Mouse (Mus musculus) heart, postnatal 0 days (tissue): Measurements from ENCODE around the gene Cachd1. TPM values are rescaled to one million over a fixed set of nuclear protein-coding genes. Genes with fewer than 3 reads are reported as not detected.

Experiments
- ATAC-seq: fragments of 200-750 bp; cut with Nextera tagmentation; 2 replicates; pipeline ENCODE4 v1.8.0; 2017; ENCODE audit warnings: low read depth, moderate number of reproducible peaks, moderate library complexity; ENCODE audit not compliant: insufficient read depth
- DNase-seq: peaks from one replicate; pipeline ENCODE4 v3.0.0-alpha.2; 2016; ENCODE audit warnings: low spot score
- H3K27ac ChIP-seq: fragments of 300-500 bp; sonication (generic); 2 replicates; pipeline ENCODE4 v1.5.1; 2014; ENCODE audit warnings: low read depth, mild to moderate bottlenecking
- H3K27me3 ChIP-seq: fragments of 300-500 bp; sonication (generic); 2 replicates; pipeline ENCODE4 v1.6.1; 2014; ENCODE audit warnings: low read length, mixed read lengths; ENCODE audit not compliant: control insufficient read depth, insufficient read depth
- H3K36me3 ChIP-seq: fragments of 300-500 bp; sonication (generic); replicated peaks from 2 replicates; pipeline ENCODE4 v1.6.1; 2014; ENCODE audit warnings: low read length, mixed read lengths; ENCODE audit not compliant: control insufficient read depth, insufficient read depth
- H3K4me1 ChIP-seq: fragments of 300-500 bp; sonication (generic); 2 replicates; pipeline ENCODE4 v1.6.1; 2014; ENCODE audit warnings: antibody characterized with exemption; ENCODE audit not compliant: control insufficient read depth, insufficient read depth
- H3K4me2 ChIP-seq: fragments of 300-500 bp; sonication (generic); 2 replicates; pipeline ENCODE4 v1.6.1; 2014; ENCODE audit warnings: low read depth, mild to moderate bottlenecking, low read length, moderate library complexity
- H3K4me3 ChIP-seq: fragments of 300-500 bp; sonication (generic); 2 replicates; pipeline ENCODE4 v1.5.1; 2014; ENCODE audit warnings: low read depth, low read length
- H3K9ac ChIP-seq: fragments of 300-500 bp; sonication (generic); replicated peaks from 2 replicates; pipeline ENCODE4 v1.6.1; 2014; ENCODE audit warnings: low read depth, low read length, mixed read lengths
- H3K9me3 ChIP-seq: fragments of 300-500 bp; sonication (generic); replicated peaks from 2 replicates; pipeline ENCODE4 v1.6.1; 2016; ENCODE audit warnings: low read length; ENCODE audit not compliant: control insufficient read depth
- CTCF ChIP-seq: IDR thresholded peaks from 2 replicates; pipeline ENCODE4 v1.5.1; 2016; ENCODE audit warnings: antibody characterized with exemption, control low read depth, low read depth
- EP300 ChIP-seq: IDR thresholded peaks from 2 replicates; pipeline ENCODE4 v1.6.1; 2016; ENCODE audit warnings: antibody characterized with exemption, low read depth
- WGBS: fragments of 180-500 bp; shearing (Covaris S2); extraction: QIAGEN DNeasy Blood & Tissue Kit; methylation state at CpG from one replicate; pipeline ENCODE4 v1.1.7; 2014; 5-methylcytosine and 5-hydroxymethylcytosine counted together
- polyA plus RNA-seq: library from polyadenylated mRNA; unstranded; fragments of >200 nt; fragmentation: Nextera tagmentation; extraction: Ambion mirVana; gene quantifications from 2 replicates; pipeline ENCODE4 v1.2.1, GENCODE M21; 2015
- total RNA-seq: library from RNA; depleted of rRNA; stranded (reverse); fragments of >200 nt; gene quantifications from 2 replicates; pipeline ENCODE4 v1.2.3, GENCODE M21; 2014; ENCODE audit warnings: low replicate concordance

Cachd1 gene
- total and polyA plus RNA-seq, 2 experiments from 2014 or later, result 3.1 to 11.3 TPM

- H3K36me3 ChIP-seq, result no peaks in the 10 kb centered on the region
- WGBS, result 85% methylated on average over 4 of the region's 4 CpGs
- H3K4me3 ChIP-seq, result no peak overlapping the region
- ATAC-seq (no peak), DNase-seq (no peak)
- no peak overlapping the region for H3K9ac ChIP-seq
- 0 out of 2 replicates have a peak, but pooled peaks cover under 1% of the 10 kb centered on the region for H3K9me3 ChIP-seq
- H3K27me3 ChIP-seq, result no peaks in the 10 kb centered on the region
- H3K27ac ChIP-seq, result no peak overlapping the region
- TF ChIP-seq EP300 (no peak), CTCF (no peak)
- H3K4me2 ChIP-seq, result no peak overlapping the region
- H3K4me1 ChIP-seq, result no peaks in the 10 kb centered on the region
Observed at GRCm38 (mm10) chr4:101017806-101018205, 241.3 kb downstream of the Cachd1 start.

GRCm38 (mm10) chr4:101020596-101020995, 244.1 kb downstream of the Cachd1 start, which contains the start of gene Gm10577:
Gene Gm10577 (minus strand): TSS chr4:101020696.
- Histone ChIP-seq H3K27me3 (no peaks in the 10 kb centered on the region), H3K27ac (no peak within 1 kb of the TSS), H3K4me2 (no peak within 1 kb of the TSS), H3K4me1 (no peaks in the 10 kb centered on the region), H3K36me3 (no peaks in the 10 kb centered on the region), H3K9ac (no peak within 1 kb of the TSS), H3K9me3 (peaks cover 6% of the 10 kb centered on the region; the same call in 1 of the 2 replicates), H3K4me3 (no peak within 1 kb of the TSS)
- ATAC-seq, result no peak
- WGBS, result 60% methylated on average over 4 of the region's 4 CpGs
- DNase-seq, result no peak
- no peak for TF ChIP-seq CTCF
- no peak for TF ChIP-seq EP300

DNA sequence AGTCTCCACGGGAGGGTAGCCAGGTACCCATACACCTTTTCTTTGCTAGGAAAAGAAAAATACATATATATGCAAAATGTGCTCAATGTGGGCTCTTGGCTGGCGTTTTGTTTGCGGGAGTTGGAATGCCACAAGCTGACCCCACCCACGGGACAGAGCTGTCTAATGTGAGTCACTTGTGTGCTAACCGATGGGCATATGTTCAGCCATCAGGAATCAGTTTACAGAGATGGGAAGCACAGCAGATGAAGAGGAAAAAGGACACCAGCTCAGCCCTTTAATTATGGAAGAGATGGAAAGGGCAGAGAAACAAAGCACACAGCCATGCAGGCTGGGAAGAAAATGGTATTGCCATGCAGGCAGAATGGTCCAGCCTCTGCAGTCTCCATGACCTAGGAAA, 250.1 kb downstream of the Cachd1 start:
- H3K27me3 ChIP-seq, result no peaks in the 10 kb centered on the region
- TF ChIP-seq CTCF, result no peak
- TF ChIP-seq EP300, result no peak
- H3K9ac ChIP-seq, result no peak overlapping the region
- ATAC-seq, result no peak
- H3K27ac ChIP-seq, result no peak overlapping the region
- H3K36me3 ChIP-seq, result no peaks in the 10 kb centered on the region
- 65% methylated on average over 5 of the region's 5 CpGs for WGBS
- H3K9me3 ChIP-seq, result peaks cover 6% of the 10 kb centered on the region; the same call in 1 of the 2 replicates
- H3K4me2 ChIP-seq, result no peak overlapping the region
- no peak for DNase-seq
- H3K4me3 ChIP-seq, result no peak overlapping the region
- no peaks in the 10 kb centered on the region for H3K4me1 ChIP-seq

DNA sequence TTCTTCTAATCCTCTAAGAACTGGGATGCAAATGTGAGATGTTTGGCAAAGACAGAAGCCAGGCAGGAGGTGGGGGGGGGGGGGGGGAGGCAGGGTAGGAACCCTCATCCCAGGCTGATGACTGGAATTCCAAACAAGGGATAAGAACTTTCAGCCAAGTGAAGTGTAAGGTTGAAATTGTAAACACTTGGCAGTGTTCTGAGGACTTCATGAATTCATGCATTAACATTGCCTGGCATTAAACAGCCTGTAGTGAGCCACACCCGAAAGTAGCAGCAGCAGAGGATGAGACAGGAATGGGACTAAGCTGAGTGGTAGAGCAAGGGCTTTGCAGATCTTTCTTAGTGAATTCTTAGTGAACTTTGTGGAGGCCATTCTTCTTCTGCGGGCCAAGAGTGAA, 250.5 kb downstream of the Cachd1 start:
- TF ChIP-seq CTCF (no peak), EP300 (no peak)

GRCm38 (mm10) chr4:101027852-101028411, 251.5 kb downstream of the Cachd1 start:
- TF ChIP-seq EP300 (no peak), CTCF (no peak)
- WGBS, result 86% methylated on average over 9 of the region's 9 CpGs
- no peak overlapping the region for H3K27ac ChIP-seq
- no peaks in the 10 kb centered on the region for H3K36me3 ChIP-seq
- no peaks in the 10 kb centered on the region for H3K27me3 ChIP-seq
- ATAC-seq, result no peak
- H3K9ac ChIP-seq, result no peak overlapping the region
- no peak overlapping the region for H3K4me2 ChIP-seq
- DNase-seq, result no peak
- no peak overlapping the region for H3K4me3 ChIP-seq
- peaks cover 5% of the 10 kb centered on the region; the same call in 1 of the 2 replicates for H3K9me3 ChIP-seq
- H3K4me1 ChIP-seq, result no peaks in the 10 kb centered on the region

More for the DNA sequence above, 250.5 kb downstream of the Cachd1 start:
- Histone ChIP-seq H3K36me3 (no peaks in the 10 kb centered on the region), H3K27ac (no peak overlapping the region), H3K9me3 (peaks cover 6% of the 10 kb centered on the region; the same call in 1 of the 2 replicates), H3K4me1 (no peaks in the 10 kb centered on the region), H3K27me3 (no peaks in the 10 kb centered on the region), H3K9ac (no peak overlapping the region), H3K4me2 (no peak overlapping the region), H3K4me3 (no peak overlapping the region)
- ATAC-seq (no peak), DNase-seq (no peak)
- WGBS, result 55% methylated on average over 2 of the region's 2 CpGs

GRCm38 (mm10) chr4:101033047-101033446, 256.6 kb downstream of the Cachd1 start:
- H3K27ac ChIP-seq, result no peak overlapping the region
- H3K27me3 ChIP-seq, result no peaks in the 10 kb centered on the region
- ATAC-seq, result no peak
- WGBS, result 47% methylated on average over 3 of the region's 3 CpGs
- H3K9ac ChIP-seq, result no peak overlapping the region
- no peaks in the 10 kb centered on the region for H3K4me1 ChIP-seq
- H3K4me3 ChIP-seq, result no peak overlapping the region
- no peak for TF ChIP-seq CTCF
- TF ChIP-seq EP300, result no peak
- H3K36me3 ChIP-seq, result no peaks in the 10 kb centered on the region
- no peaks in the 10 kb centered on the region for H3K9me3 ChIP-seq
- H3K4me2 ChIP-seq, result no peak overlapping the region
- DNase-seq, result no peak
